Mouse (Mus musculus): ENCODE measurements around the gene Vmn2r4. TPM values are rescaled to one million over a fixed set of nuclear protein-coding genes. Genes with fewer than 3 reads are reported as not detected.
"Not testable (repeated sequence)": the region's sequence is repeated elsewhere in the genome, so short reads cannot be mapped to it uniquely, and the experiment has no call there.

The Vmn2r4 gene
- not detected in 2 replicates for polyA plus RNA-seq (2015; fragmentation: Nextera tagmentation; extraction: Ambion mirVana)

GRCm38 (mm10) chr3:64415268-64415667, at the start of gene Vmn2r4:
TSS of gene Vmn2r4 (minus strand) at chr3:64415368.
- not testable (repeated sequence) for ATAC-seq, H3K9me3 ChIP-seq
- WGBS: 65% methylated on average over 3 of the region's 3 CpGs

GRCm38 (mm10) chr3:64434261-64434660, 19.1 kb upstream of the Vmn2r4 start:
- H3K36me3 ChIP-seq; H3K4me2 ChIP-seq (replicated peaks); H3K4me3 ChIP-seq (replicated peaks); H3K27me3 ChIP-seq (replicated peaks); H3K27ac ChIP-seq; H3K9me3 ChIP-seq; ATAC-seq; H3K4me1 ChIP-seq (replicated peaks); H3K9ac ChIP-seq: not testable (repeated sequence)
- 89% methylated on average over 7 of the region's 7 CpGs for WGBS

More at GRCm38 (mm10) chr3:64415268-64415667, at the start of gene Vmn2r4:
- H3K27me3 ChIP-seq (replicated peaks); H3K36me3 ChIP-seq; H3K4me2 ChIP-seq (replicated peaks); H3K4me1 ChIP-seq (replicated peaks); H3K4me3 ChIP-seq (replicated peaks); H3K27ac ChIP-seq; H3K9ac ChIP-seq: not testable (repeated sequence)

- not testable (repeated sequence) for H3K27me3 ChIP-seq (replicated peaks); H3K4me3 ChIP-seq (replicated peaks); H3K36me3 ChIP-seq; H3K4me2 ChIP-seq (replicated peaks); H3K4me1 ChIP-seq (replicated peaks); ATAC-seq; H3K9me3 ChIP-seq; H3K27ac ChIP-seq; H3K9ac ChIP-seq
- WGBS: 90% methylated on average over 6 of the region's 6 CpGs
Observed at GRCm38 (mm10) chr3:64428117-64428798, 13.1 kb upstream of the Vmn2r4 start.

GRCm38 (mm10) chr3:64422141-64422540, 7.0 kb upstream of the Vmn2r4 start:
- H3K9me3 ChIP-seq; H3K9ac ChIP-seq; H3K4me2 ChIP-seq (replicated peaks); H3K4me1 ChIP-seq (replicated peaks); H3K4me3 ChIP-seq (replicated peaks); H3K27ac ChIP-seq; H3K36me3 ChIP-seq; H3K27me3 ChIP-seq (replicated peaks); ATAC-seq: not testable (repeated sequence)
- 73% methylated on average over 1 of the region's 1 CpGs for WGBS

GRCm38 (mm10) chr3:64417477-64417876, 2.3 kb upstream of the Vmn2r4 start:
- not testable (repeated sequence) for H3K27ac ChIP-seq; ATAC-seq; H3K27me3 ChIP-seq (replicated peaks); H3K9ac ChIP-seq; H3K36me3 ChIP-seq; H3K9me3 ChIP-seq; H3K4me3 ChIP-seq (replicated peaks); H3K4me1 ChIP-seq (replicated peaks); H3K4me2 ChIP-seq (replicated peaks)
- WGBS: 63% methylated on average over 1 of the region's 1 CpGs

GRCm38 (mm10) chr3:64414253-64414652, 915 bp downstream of the Vmn2r4 start:
- H3K4me3 ChIP-seq (replicated peaks); H3K4me1 ChIP-seq (replicated peaks); H3K36me3 ChIP-seq; ATAC-seq; H3K4me2 ChIP-seq (replicated peaks); H3K9ac ChIP-seq; H3K27me3 ChIP-seq (replicated peaks); H3K27ac ChIP-seq; H3K9me3 ChIP-seq: not testable (repeated sequence)

- H3K4me3 ChIP-seq (replicated peaks): no peak overlapping the region
- H3K36me3 ChIP-seq: no peaks in the 10 kb centered on the region
- no peaks in the 10 kb centered on the region for H3K9me3 ChIP-seq
- 76% methylated on average over 2 of the region's 2 CpGs for WGBS
- H3K4me1 ChIP-seq (replicated peaks): no peaks in the 10 kb centered on the region
- H3K4me2 ChIP-seq (replicated peaks): no peak overlapping the region
- no peaks in the 10 kb centered on the region for H3K27me3 ChIP-seq (replicated peaks)
- no peak overlapping the region for H3K27ac ChIP-seq
- ATAC-seq: no peak
- no peak overlapping the region for H3K9ac ChIP-seq
Observed at GRCm38 (mm10) chr3:64359286-64360035, 55.7 kb downstream of the Vmn2r4 start.

Other genes with a start within 250 kb of the Vmn2r4 start
- 0.03 TPM in 1 of 2 replicates, not detected in the other for gene Vmn2r3, start 125.7 kb downstream of the Vmn2r4 start, polyA plus RNA-seq (2015; fragmentation: Nextera tagmentation; extraction: Ambion mirVana)
- gene Vmn2r5, start 94.5 kb upstream of the Vmn2r4 start, polyA plus RNA-seq (2015; fragmentation: Nextera tagmentation; extraction: Ambion mirVana): not detected in 2 replicates
- not detected in 2 replicates for gene Vmn2r6, start 150.5 kb upstream of the Vmn2r4 start, polyA plus RNA-seq (2015; fragmentation: Nextera tagmentation; extraction: Ambion mirVana)